Mouse (Mus musculus) hindbrain, embryonic 11.5 days (tissue): ENCODE measurements around the gene Ifi44. TPM values are rescaled to one million over a fixed set of nuclear protein-coding genes. Genes with fewer than 3 reads are reported as not detected.

Experiments
- polyA plus RNA-seq: library from polyadenylated mRNA; unstranded; fragments of >200 nt; fragmentation: Nextera tagmentation; extraction: Ambion mirVana; gene quantifications from 2 replicates; pipeline ENCODE4 v1.2.1, GENCODE M21; 2014

Gene Ifi44
- polyA plus RNA-seq, 1 experiment from 2014 or later, result not detected

Other genes with a start within 250 kb of the Ifi44 start
- not detected in 2 replicates for gene Ifi44l, start 12.9 kb upstream of the Ifi44 start, polyA plus RNA-seq
- gene Ptgfr, start 87.7 kb upstream of the Ifi44 start, polyA plus RNA-seq, result 0.46 and 1.1 TPM in 2 replicates